Mouse (Mus musculus): ENCODE data around the gene Extl1.

Gene Extl1

DNA sequence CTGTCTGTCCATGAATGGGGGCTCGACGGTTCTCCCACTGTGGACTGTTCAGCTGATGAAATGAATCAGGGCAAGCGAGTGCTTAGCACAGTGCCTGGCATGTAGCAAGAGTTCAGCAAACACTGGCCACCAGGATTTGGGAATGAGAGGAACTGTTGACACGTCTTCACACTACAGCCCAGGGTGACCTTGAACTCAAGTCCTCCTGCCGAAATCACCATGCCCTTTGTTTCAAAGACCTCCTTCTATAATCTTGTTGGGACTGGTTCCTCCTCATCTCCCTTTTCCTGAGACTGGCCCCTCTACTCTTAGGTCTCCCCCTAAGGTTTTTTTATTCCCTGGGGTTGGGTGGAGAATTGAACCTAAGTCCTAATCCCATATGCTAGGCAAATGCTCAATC, 71.3 kb downstream of the Extl1 start:
- DNase-seq (ENCODE audit: low spot score): no peak

DNA sequence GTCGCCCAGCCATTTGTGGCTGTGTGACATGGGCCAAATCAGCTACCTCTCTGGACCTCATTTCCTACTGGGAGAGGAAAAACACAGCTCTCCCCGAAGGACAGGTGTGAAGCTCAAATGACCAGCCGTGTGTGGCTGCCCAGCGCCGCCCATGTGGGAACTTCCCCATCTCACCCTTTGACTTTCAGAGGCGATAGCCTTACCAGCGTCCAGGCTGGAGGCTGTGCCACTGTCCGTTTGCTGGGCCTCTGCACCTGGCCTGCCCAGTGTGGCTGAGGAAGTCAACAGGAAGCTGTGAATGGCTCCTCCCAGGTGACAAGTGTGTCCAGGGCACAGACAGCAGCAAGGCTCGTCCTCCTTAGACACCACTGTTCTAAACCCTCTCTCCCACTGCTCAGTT, 71.9 kb downstream of the Extl1 start:
- DNase-seq (ENCODE audit: low spot score): no peak

DNA sequence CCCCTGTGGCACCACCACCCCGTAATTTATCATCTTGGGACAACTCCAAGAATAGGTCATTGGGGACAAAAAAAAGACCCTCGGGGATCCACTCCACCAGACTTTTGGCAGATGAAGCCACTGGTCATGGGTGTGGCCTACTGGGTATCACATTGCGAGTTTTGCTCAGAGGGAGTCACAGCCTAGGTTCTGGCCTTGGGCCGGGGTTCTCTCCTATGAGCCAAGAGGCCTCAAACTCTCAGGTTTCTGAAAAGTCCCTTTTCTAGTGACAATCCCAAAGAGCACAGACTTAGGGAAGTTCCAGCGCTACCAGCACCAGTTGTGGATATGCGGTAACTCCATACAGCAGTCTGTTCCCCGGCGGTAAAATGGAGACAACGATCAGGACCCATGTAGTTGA, 73.0 kb downstream of the Extl1 start:
- DNase-seq (ENCODE audit: low spot score): no peak

DNA sequence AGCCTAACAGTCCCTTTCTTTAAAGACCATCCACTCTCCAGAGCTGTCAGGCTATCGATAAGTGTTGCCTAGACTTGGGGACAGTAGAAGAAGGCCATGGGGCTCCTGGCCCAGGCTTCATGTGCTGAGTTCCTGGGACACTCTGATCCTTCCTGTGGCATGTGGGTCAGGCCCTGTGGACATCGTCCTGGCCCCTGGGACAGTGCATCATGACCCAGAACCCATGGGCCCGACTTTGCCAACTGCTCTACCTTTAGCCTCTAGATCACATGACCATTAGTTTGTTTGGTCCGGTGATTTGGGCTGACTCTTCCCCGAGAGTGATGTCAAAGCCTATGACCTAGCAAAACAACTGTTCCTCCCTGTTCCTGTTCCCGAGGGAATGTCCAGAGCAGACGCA, 73.5 kb downstream of the Extl1 start:
- no peak for DNase-seq (ENCODE audit: low spot score)

DNA sequence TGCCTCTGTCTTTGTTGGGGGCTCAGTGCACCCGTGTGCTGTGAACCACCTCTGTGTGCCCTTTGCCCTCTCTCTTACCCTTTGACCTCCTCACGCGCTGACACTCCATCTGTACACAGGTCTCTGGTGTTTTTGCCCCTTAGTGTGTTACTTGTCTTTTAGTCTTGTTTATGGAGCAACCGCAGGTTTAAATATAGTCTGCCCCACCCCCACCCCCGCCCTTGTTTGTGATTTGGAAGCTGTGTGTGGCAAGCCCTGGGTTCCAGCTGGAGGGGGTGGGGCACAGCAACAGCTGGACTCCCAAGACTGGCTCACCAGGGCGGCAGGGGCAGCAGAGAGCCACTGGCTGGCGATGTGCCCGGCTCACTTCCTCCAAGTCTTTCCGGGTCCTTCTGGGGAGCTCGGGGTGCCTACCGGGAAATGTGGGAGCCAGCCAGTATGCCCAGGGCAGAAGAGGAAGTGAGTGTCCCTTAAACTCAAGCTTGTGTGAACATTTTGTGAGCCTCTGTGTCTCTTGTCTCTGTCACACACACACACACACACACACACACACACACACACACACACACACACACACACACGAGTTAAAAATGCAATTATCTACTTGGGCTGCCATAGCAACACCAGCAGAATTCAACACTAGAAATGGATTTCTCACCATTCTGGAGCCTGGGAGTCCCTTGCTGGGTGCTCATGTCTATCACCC, 76.1 kb downstream of the Extl1 start:
- peak; percentile 55 for DNase-seq (ENCODE audit: low spot score)

DNA sequence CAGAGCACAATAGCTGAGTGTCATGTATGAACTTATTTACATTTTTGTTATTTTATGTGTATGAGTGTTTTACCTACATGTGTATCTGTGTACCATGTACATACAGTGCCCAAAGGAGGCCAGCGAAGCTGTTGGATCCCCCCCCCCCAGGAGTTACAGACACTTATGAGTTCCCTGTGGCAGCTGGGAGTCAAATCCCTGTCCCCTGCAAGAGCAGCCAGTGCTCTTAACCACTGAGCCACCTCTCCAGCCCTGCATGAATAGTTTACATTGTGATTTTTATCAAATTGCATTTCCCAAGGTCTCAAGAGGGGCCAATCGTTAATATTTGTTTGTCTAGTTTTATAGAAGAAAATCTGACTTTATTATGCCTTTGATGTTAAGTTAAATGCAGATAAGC, 76.7 kb downstream of the Extl1 start:
- no peak for DNase-seq (ENCODE audit: low spot score)
